Mouse (Mus musculus) thymus, postnatal 14 days (tissue): ENCODE results near the gene N4bp3.
"Not testable (repeated sequence)": the region's sequence is repeated elsewhere in the genome, so short reads cannot be mapped to it uniquely, and the experiment has no call there.

Experiments used
- DNase-seq: peaks from one replicate; pipeline ENCODE4 v3.0.0; 2021

The N4bp3 gene

GRCm38 (mm10) chr11:51652889-51653418 lies 2.3 kb upstream of the N4bp3 start:
- no peak for DNase-seq

- DNase-seq: peak; percentile 66
These were observed 381 bp downstream of the N4bp3 start for GRCm38 (mm10) chr11:51650261-51650660.

GRCm38 (mm10) chr11:51649889-51650199 lies 798 bp downstream of the N4bp3 start:
- DNase-seq: peak; percentile 43

DNA sequence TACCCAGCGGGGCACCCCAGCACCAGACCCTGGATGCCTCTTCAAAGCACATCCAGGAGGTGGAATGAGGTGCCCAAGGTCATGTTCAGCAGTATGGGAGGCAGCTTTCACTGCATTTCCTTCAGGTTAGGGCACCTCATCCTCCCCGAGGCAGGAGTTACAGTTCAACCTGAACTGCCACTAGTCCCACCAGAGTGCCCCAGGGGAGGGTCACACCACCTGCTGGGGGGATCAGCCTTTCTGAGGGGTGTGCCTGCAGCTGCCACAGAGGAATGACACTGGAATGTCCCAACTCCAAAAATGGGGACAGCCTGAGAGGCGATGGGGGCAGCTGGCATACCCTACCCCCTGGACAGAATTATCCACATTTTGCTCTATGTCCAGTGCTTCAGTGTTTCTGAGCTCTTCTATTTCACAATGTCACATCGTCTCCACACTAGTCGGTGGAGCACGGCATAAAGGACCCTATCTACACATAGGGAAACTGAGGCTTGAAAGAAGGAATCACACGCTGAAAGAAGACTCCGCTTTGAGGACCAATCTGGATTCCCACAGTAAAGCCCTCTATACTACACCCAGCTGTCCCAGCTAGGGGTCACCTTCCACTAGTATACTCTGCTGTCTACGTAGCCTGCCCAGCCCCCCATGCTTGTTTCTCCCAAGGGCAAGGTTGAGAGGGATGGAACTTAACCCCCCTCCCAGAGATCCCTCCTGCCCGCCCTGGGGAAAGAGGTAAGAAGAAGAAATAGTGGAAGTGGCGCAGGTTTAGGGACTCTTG lies 1.3 kb downstream of the N4bp3 start:
- no peak for DNase-seq

DNA sequence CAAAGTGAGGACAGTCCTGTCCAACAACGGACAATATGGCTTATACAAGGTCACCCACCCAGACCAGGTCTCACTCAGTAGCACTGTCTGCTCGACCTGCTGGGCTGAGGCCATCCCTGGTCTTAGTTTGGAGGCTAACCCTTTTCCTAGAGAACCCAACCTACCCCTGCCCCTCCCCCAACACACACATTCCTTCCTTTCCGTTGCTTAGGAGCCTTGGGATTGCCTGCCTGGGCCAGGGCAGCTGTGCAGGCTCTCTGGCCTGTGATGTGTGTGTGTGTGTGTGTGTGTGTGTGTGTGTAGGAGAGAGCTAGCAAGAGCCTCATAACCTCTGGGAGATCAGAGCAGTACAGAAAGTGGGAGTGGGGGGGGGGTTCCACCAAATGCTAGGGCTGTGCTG lies 2.1 kb downstream of the N4bp3 start:
- DNase-seq: no peak

GRCm38 (mm10) chr11:51646751-51647667 lies 3.6 kb downstream of the N4bp3 start:
- peak; percentile 56 for DNase-seq

GRCm38 (mm10) chr11:51646245-51646644 lies 4.4 kb downstream of the N4bp3 start:
- DNase-seq: no peak

- DNase-seq: no peak
These were observed 5.3 kb downstream of the N4bp3 start for GRCm38 (mm10) chr11:51645293-51645692.

DNA sequence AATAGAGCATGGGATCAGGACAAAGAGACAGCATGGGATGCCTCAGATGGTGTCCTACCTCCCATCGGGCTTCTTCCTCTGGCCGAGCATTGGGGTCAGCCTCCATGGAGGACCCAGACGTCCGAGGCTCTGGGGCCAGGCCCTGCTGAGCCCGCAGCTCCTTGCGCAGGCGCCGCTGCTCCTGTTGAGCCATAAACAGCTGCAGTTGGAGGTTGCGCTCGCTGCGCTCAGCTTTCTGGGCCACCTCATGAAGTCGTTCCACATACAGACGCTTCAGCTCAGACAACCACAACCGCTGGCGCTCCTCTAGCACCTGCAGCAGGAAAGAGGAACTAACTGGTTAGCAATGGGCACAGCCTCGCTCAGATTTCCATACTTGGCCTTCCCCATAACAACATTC lies 6.4 kb downstream of the N4bp3 start:
- DNase-seq: peak; percentile 89

GRCm38 (mm10) chr11:51643761-51644160 lies 6.9 kb downstream of the N4bp3 start:
- peak; percentile 80 for DNase-seq

- DNase-seq: no peak
These were observed 7.4 kb downstream of the N4bp3 start for GRCm38 (mm10) chr11:51643202-51643601.

GRCm38 (mm10) chr11:51640748-51641147 lies 9.9 kb downstream of the N4bp3 start:
- no peak for DNase-seq

- DNase-seq: no peak
These were observed 12.1 kb downstream of the N4bp3 start for GRCm38 (mm10) chr11:51638497-51638896.

DNA sequence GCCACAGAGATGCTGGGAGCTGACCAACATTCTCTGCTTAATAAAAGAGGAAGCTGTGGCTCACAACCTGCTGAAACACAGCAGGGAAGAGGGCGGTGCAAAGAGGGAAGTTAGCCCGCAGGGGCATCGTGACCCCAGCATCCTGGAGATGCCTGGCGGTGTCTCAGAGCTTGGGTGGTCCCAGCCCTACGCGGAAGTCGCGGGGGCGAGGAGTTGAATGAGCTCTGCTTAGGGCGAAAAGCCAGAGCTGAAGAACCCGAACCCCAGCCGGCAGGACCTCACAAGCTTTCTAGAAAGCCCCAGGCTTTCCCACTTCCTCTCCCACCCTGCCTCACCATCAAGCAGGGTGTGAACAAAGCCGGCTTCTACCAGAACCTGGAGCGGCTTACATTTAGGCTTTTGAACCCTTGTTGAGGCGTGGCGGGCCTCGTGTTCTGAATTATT lies 12.6 kb downstream of the N4bp3 start:
- peak; percentile 81 for DNase-seq

DNA sequence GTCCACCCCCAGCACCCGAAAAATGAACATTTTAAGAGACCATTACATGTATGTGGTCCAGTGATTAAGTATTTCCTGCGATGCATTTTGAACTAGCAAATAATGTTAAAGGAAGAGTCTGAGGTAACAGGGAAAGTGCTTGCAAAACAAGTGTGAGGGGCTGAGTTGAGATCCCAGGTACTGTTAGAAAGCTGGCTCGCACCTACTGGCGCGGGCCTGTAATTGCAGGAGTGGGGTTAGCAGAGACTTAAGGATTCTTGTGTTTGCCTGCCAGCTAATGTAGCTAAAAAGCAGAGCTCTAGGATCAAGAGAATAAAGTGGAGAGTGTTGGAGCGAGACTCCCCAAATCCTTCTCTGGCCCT lies 14.3 kb downstream of the N4bp3 start:
- DNase-seq: peak; percentile 86

- DNase-seq: peak; percentile 88
These were observed 14.9 kb downstream of the N4bp3 start, which contains the start of gene Rmnd5b for GRCm38 (mm10) chr11:51635525-51636322. Gene Rmnd5b, minus strand, starts transcription at chr11:51635896.

- no peak for DNase-seq
These were observed 15.5 kb downstream of the N4bp3 start for GRCm38 (mm10) chr11:51635127-51635524.

- DNase-seq: no peak
These were observed 16.9 kb downstream of the N4bp3 start for GRCm38 (mm10) chr11:51633721-51634120.

DNA sequence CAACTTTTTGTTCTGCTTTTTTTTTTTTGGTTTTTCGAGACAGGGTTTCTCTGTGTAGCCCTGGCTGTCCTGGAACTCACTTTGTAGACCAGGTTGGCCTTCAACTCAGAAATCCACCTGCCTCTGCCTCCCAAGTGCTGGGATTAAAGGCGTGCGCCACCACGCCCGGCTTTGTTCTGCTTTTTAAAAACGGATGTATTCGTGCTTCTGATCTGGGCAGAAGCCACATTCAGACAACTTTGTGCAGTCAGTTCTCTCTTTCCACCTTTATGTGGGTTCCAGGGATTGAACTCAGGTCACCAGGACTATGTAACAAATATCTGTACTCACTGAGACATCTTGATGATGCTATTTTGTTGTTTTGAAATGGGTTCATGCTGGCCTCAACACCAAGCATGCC lies 17.4 kb downstream of the N4bp3 start:
- DNase-seq: not testable (repeated sequence)

- DNase-seq: no peak
These were observed 18.4 kb downstream of the N4bp3 start for GRCm38 (mm10) chr11:51632130-51632753.

DNA sequence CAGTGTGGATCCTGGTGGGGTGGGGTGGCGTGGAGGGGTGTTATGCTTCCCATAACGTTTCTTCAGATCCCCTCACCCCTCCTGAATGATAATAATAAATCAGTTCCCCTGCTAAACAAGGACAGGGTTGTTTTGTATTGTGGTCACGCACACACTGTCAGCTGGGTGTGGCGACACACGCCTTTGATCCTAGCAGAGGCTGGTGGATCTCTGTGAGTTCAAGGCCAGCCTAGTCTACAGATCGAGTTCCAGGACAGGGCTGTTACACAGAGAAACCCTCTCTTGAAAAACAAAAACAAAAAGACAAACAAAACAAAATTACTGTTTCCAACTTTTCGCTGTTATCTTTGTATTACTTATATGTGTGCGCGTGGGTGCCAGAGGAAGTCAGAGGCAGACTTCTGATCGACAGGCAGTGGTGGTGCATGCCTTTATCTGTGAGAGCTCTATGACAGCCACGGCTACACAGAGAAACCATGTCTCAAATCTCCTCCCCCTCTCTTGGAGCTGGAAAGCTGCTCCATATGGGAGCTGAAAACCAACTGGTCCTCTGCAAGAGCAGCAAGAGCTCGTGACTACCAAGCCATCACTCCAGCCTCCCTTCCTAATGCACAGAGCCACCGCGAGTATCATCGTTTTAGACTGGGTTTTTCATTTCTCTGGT lies 20.9 kb downstream of the N4bp3 start:
- DNase-seq: no peak

- DNase-seq: no peak
These were observed 22.7 kb downstream of the N4bp3 start for GRCm38 (mm10) chr11:51627907-51628306.
